Mouse (Mus musculus) skeletal muscle tissue, adult 2 months (tissue): Measurements from ENCODE around the gene Tex13b.
"Not testable (repeated sequence)": the region's sequence is repeated elsewhere in the genome, so short reads cannot be mapped to it uniquely, and the experiment has no call there.

Experiments used
- DNase-seq: peaks from one replicate; pipeline ENCODE4 v3.0.0-alpha.2; 2012; ENCODE audit warnings: low read depth, low spot score

Tex13b gene

DNA sequence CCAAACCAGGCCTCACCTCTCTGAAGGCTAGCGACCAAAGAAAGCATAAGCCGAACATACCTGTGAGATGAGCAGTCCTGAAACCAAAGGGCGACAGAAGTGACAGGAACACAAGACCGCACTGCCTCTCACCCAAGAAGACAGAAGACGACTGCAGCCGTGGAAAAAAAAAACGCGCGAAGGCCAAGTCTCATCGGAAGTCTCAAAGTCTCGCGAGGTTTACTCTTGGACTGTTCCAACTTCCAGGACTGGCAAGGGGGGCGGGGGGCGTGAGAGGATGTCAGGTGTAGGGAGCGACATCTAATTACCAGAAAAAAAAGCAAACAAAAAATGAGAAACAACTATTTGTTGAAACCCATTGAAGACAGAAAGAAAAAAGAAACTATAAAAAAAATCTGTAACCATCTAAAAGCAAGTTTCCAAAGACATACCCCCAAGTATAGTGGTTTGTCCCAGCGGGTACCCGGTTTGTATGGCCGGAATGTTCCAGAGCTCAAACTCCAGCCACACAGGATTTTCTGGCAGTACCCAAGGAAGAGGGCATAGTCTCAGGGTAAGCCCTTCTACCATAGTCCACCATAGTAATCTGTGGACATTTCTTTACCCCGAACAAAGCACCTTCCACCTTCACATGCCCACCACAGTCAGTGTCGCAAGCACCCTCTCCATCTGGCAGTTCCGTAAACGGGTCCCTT is at the start of gene Tex13b:
Gene Tex13b (minus strand): TSS at position 122 of the 695 bp plus-strand sequence.
- no peak for DNase-seq

DNA sequence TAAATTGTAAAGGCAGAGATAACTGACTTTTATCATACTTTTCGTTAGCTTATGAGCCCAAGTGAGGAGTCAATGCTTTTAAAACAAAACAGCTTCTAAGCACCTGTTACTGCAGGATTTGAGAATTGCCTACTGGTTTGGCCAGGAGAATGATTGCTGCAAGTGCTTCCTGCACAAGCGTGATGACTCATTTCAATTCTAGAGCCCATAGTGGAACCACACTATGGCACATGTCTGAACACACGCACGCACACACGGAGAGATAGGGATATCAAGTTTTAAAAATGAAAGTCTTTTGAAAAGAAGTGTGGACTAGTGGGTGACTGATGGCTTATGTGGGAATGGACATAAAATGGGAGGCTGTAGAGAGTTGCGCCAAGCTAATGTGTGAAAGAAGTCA is 49.5 kb upstream of the Tex13b start:
- DNase-seq, result no peak

DNA sequence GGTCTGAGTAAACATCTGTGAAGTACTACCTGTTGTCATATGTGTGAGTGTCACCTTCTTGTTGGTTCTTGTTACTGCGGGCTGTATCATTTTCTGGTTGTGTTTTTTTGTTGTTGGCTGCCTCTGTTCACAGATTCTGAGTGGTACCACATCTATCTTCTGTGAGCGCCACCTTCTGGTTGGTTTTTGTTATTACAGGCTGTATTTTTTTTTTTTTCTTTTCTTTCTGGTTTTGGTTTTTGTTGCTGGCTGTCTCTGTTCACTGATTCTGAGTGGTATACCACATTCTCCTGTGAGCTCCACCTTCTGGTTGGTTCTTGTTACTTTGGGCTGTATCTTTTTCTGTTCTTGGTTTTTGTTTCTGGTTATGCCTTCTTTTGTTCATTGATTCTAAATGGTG is 44.2 kb upstream of the Tex13b start:
- no peak for DNase-seq

GRCm38 (mm10) chrX:140857040-140857439 is 43.8 kb upstream of the Tex13b start:
- not testable (repeated sequence) for DNase-seq

DNA sequence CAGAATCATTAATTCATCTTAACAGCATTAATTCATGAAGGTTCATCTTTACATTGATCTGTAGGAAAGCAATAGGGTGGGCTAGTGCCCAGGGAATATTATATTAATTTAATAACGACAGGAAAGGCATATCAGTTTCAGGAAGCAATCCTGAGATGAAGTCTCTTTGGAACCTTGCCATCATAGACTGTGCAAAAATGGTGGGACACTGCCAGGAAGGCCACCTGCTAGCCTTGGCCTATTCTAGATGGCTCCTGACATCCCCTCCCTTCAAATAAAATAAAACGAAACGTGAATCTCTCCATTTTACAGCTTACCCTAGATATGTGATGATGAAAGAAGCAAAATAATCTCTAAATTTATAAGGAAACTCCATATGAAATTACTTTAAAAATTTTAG is 41.3 kb upstream of the Tex13b start:
- no peak for DNase-seq

GRCm38 (mm10) chrX:140845401-140845800 is 32.2 kb upstream of the Tex13b start:
- not testable (repeated sequence) for DNase-seq

GRCm38 (mm10) chrX:140839887-140840286 is 26.7 kb upstream of the Tex13b start:
- no peak for DNase-seq

DNA sequence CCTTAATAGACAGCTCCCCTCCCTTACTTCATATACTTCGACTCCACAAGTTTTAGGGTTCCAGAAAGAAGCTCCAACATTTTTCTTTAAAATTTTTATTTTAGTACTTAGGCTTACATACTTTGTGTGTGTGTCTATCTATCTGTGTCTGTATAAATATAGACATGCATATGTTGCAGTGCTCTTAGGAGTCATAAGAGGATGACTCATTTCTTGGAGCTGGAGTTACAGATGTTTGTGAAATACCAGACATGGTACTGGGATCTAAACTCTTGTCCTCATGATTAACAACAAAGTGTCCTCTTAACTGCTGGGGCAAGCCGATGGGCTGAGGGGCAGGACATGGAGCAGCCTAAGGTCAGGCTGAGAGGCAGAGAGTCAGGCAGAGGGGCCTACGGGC is 24.8 kb upstream of the Tex13b start:
- DNase-seq, result no peak

GRCm38 (mm10) chrX:140831706-140832105 is 18.5 kb upstream of the Tex13b start:
- DNase-seq, result no peak

- DNase-seq, result no peak
These were observed 9.1 kb upstream of the Tex13b start for GRCm38 (mm10) chrX:140822295-140822694.

DNA sequence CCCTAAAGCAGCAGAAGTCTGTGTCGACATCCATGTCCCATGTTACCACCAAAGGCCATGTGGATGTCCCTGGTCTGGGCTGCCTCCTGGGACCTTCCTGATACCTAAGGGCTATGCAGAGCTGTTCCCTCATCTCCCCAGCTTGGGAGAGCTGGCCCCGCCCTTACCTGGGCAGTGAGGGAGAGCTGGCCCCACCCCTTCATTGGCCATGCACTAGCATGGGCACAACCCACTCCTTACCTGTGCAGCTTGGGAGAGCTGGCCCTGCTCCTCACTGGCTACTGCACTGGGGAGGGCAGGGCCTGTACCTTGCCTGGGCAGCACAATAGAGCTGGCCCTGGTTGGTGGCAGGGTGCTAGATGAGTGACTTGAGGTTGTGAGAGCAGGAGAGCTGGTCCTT is 7.9 kb downstream of the Tex13b start:
- no peak for DNase-seq

GRCm38 (mm10) chrX:140769794-140770193 is 43.4 kb downstream of the Tex13b start:
- DNase-seq, result peak; percentile 3
